In genomic region chr5:104459706-104460455, GRCm38 (mm10) we compare ENCODE assay signal across 8 mouse cellular contexts. TPM values are rescaled to one million over a fixed set of nuclear protein-coding genes. Genes with fewer than 3 reads are reported as not detected.
DNase-seq lines count a peak whose midpoint lies in the region; ATAC-seq and TF ChIP-seq lines count a peak whose summit lies in the region.

No protein-coding gene starts in this region.

- peak overlapping the region; percentile 97 for H3K9ac ChIP-seq in forebrain, embryonic 14.5 days (ENCODE audit: low read length)
- peak overlapping the region; percentile 86 for H3K9ac ChIP-seq in heart, postnatal 0 days (replicated peaks; ENCODE audit: low read depth, low read length)
- peak overlapping the region; percentile 51 for H3K9ac ChIP-seq in liver, embryonic 16.5 days (ENCODE audit: low read depth, low read length)
- H3K9ac ChIP-seq in neural tube, embryonic 13.5 days, result peak overlapping the region; percentile 97

- peak overlapping the region; percentile 80 for H3K4me3 ChIP-seq in forebrain, embryonic 14.5 days (ENCODE audit: low read depth, low read length)
- H3K4me3 ChIP-seq in heart, postnatal 0 days (ENCODE audit: low read depth, low read length), result peak overlapping the region; percentile 84
- H3K4me3 ChIP-seq in liver, embryonic 16.5 days (ENCODE audit: low read depth, low read length), result peak overlapping the region; percentile 65
- peak overlapping the region; percentile 74 for H3K4me3 ChIP-seq in neural tube, embryonic 13.5 days

- no peaks in the 10 kb centered on the region for H3K27me3 ChIP-seq in forebrain, embryonic 14.5 days (replicated peaks; ENCODE audit: control insufficient read depth, insufficient read depth, low read length)
- no peaks in the 10 kb centered on the region for H3K27me3 ChIP-seq in heart, postnatal 0 days (ENCODE audit: control insufficient read depth, insufficient read depth, low read length)
- peaks cover 16% of the 10 kb centered on the region for H3K27me3 ChIP-seq in liver, embryonic 16.5 days (ENCODE audit: control insufficient read depth, insufficient read depth, low read depth, low read length)
- H3K27me3 ChIP-seq in neural tube, embryonic 13.5 days, result no peaks in the 10 kb centered on the region

- no peak for TF ChIP-seq CTCF in heart, postnatal 0 days (IDR thresholded peaks at IDR 0.05; ENCODE audit: low read depth)

- peak overlapping the region; percentile 73 for H3K4me2 ChIP-seq in forebrain, embryonic 14.5 days (ENCODE audit: low read length)
- peak overlapping the region; percentile 71 for H3K4me2 ChIP-seq in heart, postnatal 0 days (ENCODE audit: low read depth, low read length)
- peak overlapping the region; percentile 60 for H3K4me2 ChIP-seq in liver, embryonic 16.5 days (ENCODE audit: low read depth, low read length)
- H3K4me2 ChIP-seq in neural tube, embryonic 13.5 days, result peak overlapping the region; percentile 75

- H3K27ac ChIP-seq in forebrain, embryonic 14.5 days (ENCODE audit: low read depth, low read length), result peak overlapping the region; percentile 95
- peak overlapping the region; percentile 93 for H3K27ac ChIP-seq in heart, postnatal 0 days (ENCODE audit: low read depth)
- H3K27ac ChIP-seq in liver, embryonic 16.5 days (ENCODE audit: low read length), result no peak overlapping the region
- H3K27ac ChIP-seq in neural tube, embryonic 13.5 days (replicated peaks), result peak overlapping the region; percentile 95

- H3K9me3 ChIP-seq in forebrain, embryonic 14.5 days (replicated peaks; ENCODE audit: control insufficient read depth, low read length), result no peaks in the 10 kb centered on the region
- H3K9me3 ChIP-seq in heart, postnatal 0 days (replicated peaks; ENCODE audit: control insufficient read depth, low read length), result no peaks in the 10 kb centered on the region
- H3K9me3 ChIP-seq in liver, embryonic 16.5 days (replicated peaks; ENCODE audit: control insufficient read depth, low read length), result no peaks in the 10 kb centered on the region
- H3K9me3 ChIP-seq in neural tube, embryonic 13.5 days, result peaks cover 4% of the 10 kb centered on the region

- TF ChIP-seq EP300 in heart, postnatal 0 days (IDR thresholded peaks at IDR 0.05; ENCODE audit: low read depth), result no peak

- peak; percentile 92 for DNase-seq in ES-CJ7 (ENCODE audit: low read depth, low spot score)
- peak; percentile 71 for DNase-seq in forebrain, embryonic 14.5 days (ENCODE audit: low spot score)
- peak; percentile 28 for DNase-seq in heart, postnatal 0 days (ENCODE audit: low spot score)
- DNase-seq in kidney, postnatal 25 days, result peak; percentile 74 to 83
- peak; percentile 78 for DNase-seq in yolk sac, embryonic 10.5 days (ENCODE audit: low spot score)

- WGBS in forebrain, embryonic 14.5 days, result under 1% methylated on average over 67 of the region's 82 CpGs
- under 1% methylated on average over 72 of the region's 82 CpGs for WGBS in heart, postnatal 0 days
- 2% methylated on average over 52 of the region's 82 CpGs for WGBS in liver, embryonic 16.5 days (ENCODE audit: insufficient replicate concordance)
- WGBS in neural tube, embryonic 13.5 days, result under 1% methylated on average over 77 of the region's 82 CpGs

- H3K4me1 ChIP-seq in forebrain, embryonic 14.5 days (ENCODE audit: control insufficient read depth, insufficient read depth, low read length), result peaks cover 7% of the 10 kb centered on the region
- H3K4me1 ChIP-seq in heart, postnatal 0 days (ENCODE audit: control insufficient read depth, insufficient read depth), result peaks cover 8% of the 10 kb centered on the region; the same call in 1 of the 2 replicates
- no peaks in the 10 kb centered on the region for H3K4me1 ChIP-seq in liver, embryonic 16.5 days (ENCODE audit: control insufficient read depth, low read depth, low read length)
- peaks cover 31% of the 10 kb centered on the region for H3K4me1 ChIP-seq in neural tube, embryonic 13.5 days (replicated peaks)

- peak; percentile 65 for ATAC-seq in cerebellum, adult (ENCODE audit: insufficient number of reproducible peaks, low FRiP score, low TSS enrichment)
- peak; percentile 79 for ATAC-seq in forebrain, embryonic 14.5 days
- ATAC-seq in heart, postnatal 0 days (ENCODE audit: insufficient read depth, low read depth), result peak; percentile 65
- ATAC-seq in liver, embryonic 16.5 days (ENCODE audit: low read depth), result peak; percentile 54
- peak; percentile 84 for ATAC-seq in neural tube, embryonic 13.5 days (ENCODE audit: low read depth)

- no peaks in the 10 kb centered on the region for H3K36me3 ChIP-seq in forebrain, embryonic 14.5 days (ENCODE audit: control insufficient read depth, insufficient read depth, low read length)
- H3K36me3 ChIP-seq in heart, postnatal 0 days (replicated peaks; ENCODE audit: control insufficient read depth, insufficient read depth, low read length), result 0 out of 2 replicates have a peak, but pooled peaks cover 4% of the 10 kb centered on the region
- H3K36me3 ChIP-seq in liver, embryonic 16.5 days (ENCODE audit: control insufficient read depth, insufficient read depth), result no peaks in the 10 kb centered on the region
- peaks cover 16% of the 10 kb centered on the region for H3K36me3 ChIP-seq in neural tube, embryonic 13.5 days

RNA-seq across cellular contexts. Expression of gene Pkd2, which starts 0.6 kb away (rescaled TPM):
- 6.3 and 7.3 TPM in 2 replicates for polyA plus RNA-seq in forebrain, embryonic 14.5 days (2014; fragmentation: Nextera tagmentation; extraction: Ambion mirVana)
- 15.4 and 29.4 TPM in 2 replicates for total RNA-seq in heart, postnatal 0 days (2014; rRNA removed; ENCODE audit: low replicate concordance)
- polyA plus RNA-seq in heart, postnatal 0 days (2015; fragmentation: Nextera tagmentation; extraction: Ambion mirVana), result 4.5 and 4.7 TPM in 2 replicates
- 0.83 and 0.99 TPM in 2 replicates for polyA plus RNA-seq in liver, embryonic 16.5 days (2015; fragmentation: Nextera tagmentation; extraction: Ambion mirVana)
- polyA plus RNA-seq in neural tube, embryonic 13.5 days (2015; fragmentation: Nextera tagmentation; extraction: Ambion mirVana), result 9.4 and 9.6 TPM in 2 replicates

RNA-seq across cellular contexts. Expression of gene Spp1, which starts 25.0 kb away (rescaled TPM):
- polyA plus RNA-seq in forebrain, embryonic 14.5 days (2014; fragmentation: Nextera tagmentation; extraction: Ambion mirVana), result 11.6 and 17.0 TPM in 2 replicates
- total RNA-seq in heart, postnatal 0 days (2014; rRNA removed; ENCODE audit: low replicate concordance), result 0.53 and 3.4 TPM in 2 replicates
- 11.2 and 34.8 TPM in 2 replicates for polyA plus RNA-seq in heart, postnatal 0 days (2015; fragmentation: Nextera tagmentation; extraction: Ambion mirVana)
- 19.9 and 24.9 TPM in 2 replicates for polyA plus RNA-seq in liver, embryonic 16.5 days (2015; fragmentation: Nextera tagmentation; extraction: Ambion mirVana)
- 14.1 and 14.6 TPM in 2 replicates for polyA plus RNA-seq in neural tube, embryonic 13.5 days (2015; fragmentation: Nextera tagmentation; extraction: Ambion mirVana)

RNA-seq across cellular contexts. Expression of gene BC005561, which starts 48.3 kb away (rescaled TPM):
- polyA plus RNA-seq in forebrain, embryonic 14.5 days (2014; fragmentation: Nextera tagmentation; extraction: Ambion mirVana), result 9.6 and 10.6 TPM in 2 replicates
- 3.1 and 3.5 TPM in 2 replicates for total RNA-seq in heart, postnatal 0 days (2014; rRNA removed; ENCODE audit: low replicate concordance)
- 5.0 and 5.6 TPM in 2 replicates for polyA plus RNA-seq in heart, postnatal 0 days (2015; fragmentation: Nextera tagmentation; extraction: Ambion mirVana)
- 2.3 and 2.6 TPM in 2 replicates for polyA plus RNA-seq in liver, embryonic 16.5 days (2015; fragmentation: Nextera tagmentation; extraction: Ambion mirVana)
- 13.8 and 14.3 TPM in 2 replicates for polyA plus RNA-seq in neural tube, embryonic 13.5 days (2015; fragmentation: Nextera tagmentation; extraction: Ambion mirVana)

Comparison
In these comparisons a context has a peak if more than half of its experiments do, and no peak if none do; other contexts are left out.
1. DNase-seq: peak in every context shown above with its lines; median percentile 92 in ES-CJ7; 78 in kidney, postnatal 25 days; 78 in yolk sac, embryonic 10.5 days; 71 in forebrain, embryonic 14.5 days; 28 in heart, postnatal 0 days.